Mouse (Mus musculus): ENCODE results near the gene Lpcat2b.

The Lpcat2b gene

DNA sequence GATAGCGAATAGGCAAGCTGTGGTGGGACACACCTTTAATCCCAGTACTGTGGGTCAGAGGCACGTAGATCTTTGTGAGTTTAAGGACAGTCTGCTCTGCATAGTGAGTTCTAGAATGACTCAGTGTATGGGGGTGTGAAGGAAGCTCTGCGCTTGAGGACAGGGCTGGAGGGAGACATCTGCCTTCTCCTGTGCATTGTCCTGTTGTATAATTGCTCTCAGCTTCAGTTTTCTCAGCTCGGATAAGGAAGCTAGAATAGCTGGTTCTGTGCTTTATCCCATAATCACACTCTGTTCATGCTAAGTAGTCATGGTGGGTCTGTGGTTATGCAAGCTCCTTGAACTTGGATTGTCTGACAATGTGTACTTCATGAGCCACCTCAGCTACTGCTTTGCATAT, 17.4 kb downstream of the Lpcat2b start:
- no peak for DNase-seq (ENCODE audit: low spot score)

DNA sequence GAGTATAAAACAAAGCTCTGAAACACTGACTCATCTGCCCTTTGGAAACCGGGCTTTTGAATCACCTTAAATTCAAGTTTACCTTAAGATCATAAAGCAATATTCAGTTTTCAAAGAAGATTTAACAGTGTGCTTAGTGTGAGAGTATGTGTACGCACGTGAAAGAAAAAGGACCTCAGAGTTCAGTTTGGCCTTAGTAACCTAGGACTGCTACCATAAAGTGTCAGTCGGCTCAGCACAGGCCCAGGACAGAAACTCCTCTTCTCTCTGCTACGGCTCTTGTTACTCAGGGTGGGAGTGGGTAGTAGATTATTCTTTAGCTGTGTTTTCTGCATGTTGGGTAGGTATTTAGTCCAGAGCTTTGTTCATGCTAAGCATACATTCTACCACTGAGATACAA, 18.3 kb downstream of the Lpcat2b start:
- no peak for DNase-seq (ENCODE audit: low spot score)

DNA sequence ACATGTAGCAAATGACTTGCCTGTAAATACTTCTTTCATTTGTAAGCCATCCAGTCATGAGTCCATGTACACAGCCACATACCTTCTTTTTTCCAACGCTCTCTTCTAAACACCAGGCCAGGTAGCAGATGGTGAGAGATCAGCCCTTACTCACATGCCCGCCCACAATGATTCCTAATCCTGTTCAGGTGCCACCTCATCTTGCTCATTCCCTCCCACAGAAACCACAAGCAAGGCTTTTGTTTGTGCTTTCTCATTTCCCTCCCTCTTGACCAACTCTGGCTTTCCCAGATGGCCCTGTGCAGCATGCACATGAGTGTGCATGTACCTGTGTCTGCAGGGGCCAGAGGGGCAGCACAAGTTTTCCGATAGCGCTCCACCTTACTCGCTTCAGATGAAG, 18.9 kb downstream of the Lpcat2b start:
- DNase-seq (ENCODE audit: low spot score): no peak

DNA sequence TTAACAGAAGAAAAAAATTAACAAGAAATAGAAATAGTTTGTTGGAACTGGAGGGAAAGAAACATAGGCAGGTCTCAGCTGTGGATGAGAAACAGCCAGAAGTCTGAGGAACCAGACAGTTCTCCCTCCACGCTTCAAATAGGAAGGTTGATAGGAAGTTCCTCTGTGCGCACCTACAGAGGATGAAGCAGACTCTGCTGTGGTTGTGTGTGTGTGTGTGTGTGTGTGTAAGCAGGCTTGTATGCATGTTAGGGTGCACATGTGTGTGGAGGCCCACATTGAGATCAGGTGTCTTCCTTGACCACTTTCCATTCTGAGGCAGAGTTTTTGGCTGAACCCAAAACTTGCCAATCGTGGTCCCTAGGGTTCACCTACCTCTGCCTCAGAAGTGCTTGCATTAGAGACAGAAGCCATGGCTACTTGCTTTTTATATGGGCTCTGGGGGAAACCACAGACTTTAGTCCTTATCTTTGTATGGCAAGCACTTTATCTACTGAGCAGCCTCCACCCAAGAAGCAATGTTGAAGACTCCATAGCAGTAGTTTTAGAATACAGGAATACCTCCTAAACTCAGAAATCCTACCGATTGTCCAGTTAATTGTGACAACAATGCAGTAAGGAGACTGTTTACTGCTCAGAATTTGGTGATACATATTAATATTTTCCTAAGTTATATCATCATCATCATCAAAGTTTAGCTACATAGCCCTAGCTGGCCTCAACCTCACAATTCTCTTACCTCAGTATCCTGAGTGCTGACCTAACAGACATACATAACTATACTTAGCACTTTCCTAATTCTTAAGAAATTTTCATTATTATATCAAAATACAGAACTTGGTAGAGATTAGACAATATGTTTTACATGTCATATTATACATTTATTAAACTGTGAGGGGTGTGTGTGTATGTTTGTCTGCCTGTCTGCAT, 31.1 kb downstream of the Lpcat2b start:
- no peak for DNase-seq (ENCODE audit: low spot score)

DNA sequence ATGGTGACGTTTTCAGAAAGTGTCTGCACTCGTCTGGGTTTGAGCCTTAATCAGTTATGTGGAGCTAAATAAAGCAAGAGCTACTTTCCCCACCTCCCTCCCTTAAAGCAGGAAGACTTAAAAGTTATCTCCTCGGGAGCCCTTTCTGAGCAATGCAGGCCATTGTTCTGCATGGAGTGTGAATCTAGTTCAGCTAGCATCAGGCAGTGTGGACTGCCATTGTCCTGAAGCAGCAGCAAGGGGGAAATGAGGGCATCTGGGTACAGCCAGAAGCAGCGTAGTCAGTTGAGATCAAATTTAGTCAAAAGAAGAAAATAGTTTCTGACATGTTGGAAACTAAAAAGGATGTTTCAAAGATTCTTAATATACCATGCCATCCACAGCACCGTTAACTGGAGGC, 35.2 kb downstream of the Lpcat2b start:
- no peak for DNase-seq (ENCODE audit: low spot score)

DNA sequence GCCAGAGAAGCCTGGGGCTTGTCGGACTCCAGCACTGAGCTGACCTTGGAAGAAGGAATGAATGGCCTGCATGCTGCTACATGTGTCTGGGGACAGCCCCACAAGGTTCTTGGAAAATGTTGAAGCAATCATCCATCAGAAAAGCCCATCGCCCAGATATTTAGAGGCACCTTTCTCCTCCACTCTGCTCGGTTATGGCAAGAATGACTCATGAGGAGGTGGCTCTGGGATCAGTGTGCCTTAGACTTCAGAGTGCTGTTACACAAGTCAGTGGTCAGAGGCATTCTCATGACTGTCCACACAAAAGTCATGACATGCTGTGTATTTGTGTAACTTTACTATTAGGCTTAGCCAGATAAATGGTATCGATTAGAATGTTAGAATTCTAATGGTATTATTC, 35.7 kb downstream of the Lpcat2b start:
- DNase-seq (ENCODE audit: low spot score): no peak

DNA sequence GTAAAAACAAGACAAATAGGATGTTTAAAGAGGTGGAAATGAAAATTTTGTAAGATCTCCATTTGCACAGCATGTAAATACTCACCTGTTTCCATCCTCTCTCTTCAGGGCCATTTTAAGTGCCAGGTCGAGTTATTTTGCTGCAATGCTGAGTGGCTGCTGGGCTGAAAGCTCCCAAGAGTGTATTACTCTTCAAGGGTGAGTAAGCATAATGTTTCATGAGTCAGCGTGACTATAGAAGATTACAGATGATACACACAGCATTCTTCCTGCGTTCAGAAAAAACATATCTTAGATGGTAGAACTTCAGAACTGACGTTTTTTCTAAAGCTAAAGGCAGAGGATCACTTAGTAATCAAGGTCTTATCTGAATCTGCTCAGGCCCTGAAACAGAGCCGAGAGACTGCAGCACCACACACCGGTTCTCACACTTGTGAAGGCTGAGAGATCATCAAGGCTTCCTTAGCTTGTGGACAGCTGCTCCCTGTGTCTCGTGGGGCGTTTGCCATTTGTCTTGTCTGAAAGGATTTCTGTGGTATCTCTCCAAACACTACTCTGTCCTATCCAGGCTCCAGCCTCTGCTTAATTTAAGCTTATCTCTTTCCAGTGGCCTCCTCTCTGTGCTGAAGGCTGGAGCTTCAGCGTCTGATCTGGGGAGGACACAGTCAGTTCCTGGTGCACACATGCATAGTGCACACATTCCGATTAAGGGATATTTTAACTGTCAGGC, 39.4 kb downstream of the Lpcat2b start:
- no peak for DNase-seq (ENCODE audit: low spot score)

DNA sequence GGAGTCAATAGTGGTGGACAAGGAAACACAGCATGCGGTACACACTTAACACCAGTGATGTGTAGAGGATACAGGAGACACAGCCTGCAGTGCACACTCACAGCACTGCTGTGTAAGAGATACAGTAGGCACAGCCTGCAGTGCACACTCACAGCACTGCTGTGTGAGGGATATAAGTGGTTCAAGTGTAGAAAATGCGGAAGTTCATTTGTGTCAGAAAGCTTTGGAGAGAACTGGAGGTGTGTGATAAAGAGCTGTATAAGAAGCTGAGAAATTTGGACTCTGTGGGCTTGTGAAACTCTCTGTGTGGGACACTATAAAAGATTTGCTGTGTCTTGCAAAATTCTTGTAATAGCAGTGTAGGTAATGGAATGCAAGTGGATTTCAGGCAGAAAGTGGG, 48.8 kb downstream of the Lpcat2b start:
- DNase-seq (ENCODE audit: low spot score): no peak
